Comparison of ENCODE assay signal across 9 mouse cellular contexts in genomic region chr1:171503592-171504291, GRCm38 (mm10). TPM values are rescaled to one million over a fixed set of nuclear protein-coding genes. Genes with fewer than 3 reads are reported as not detected.
A peak's percentile ranks its signal among the peaks of the same experiment; 100 is the strongest.
DNase-seq lines count a peak whose midpoint lies in the region; ATAC-seq and TF ChIP-seq lines count a peak whose summit lies in the region.
"Had no signal": no experiment of that assay in that cellular context is flagged by ENCODE, and none has a peak within 500 bp of the region (broad histone marks: within the 10 kb centered on the region; RNA-seq: fewer than 3 reads in every experiment).

No protein-coding gene starts in this region.

- H3K9ac ChIP-seq in embryonic facial prominence, embryonic 15.5 days, result peak overlapping the region; percentile 74
- H3K9ac ChIP-seq in heart, embryonic 12.5 days, result peak overlapping the region; percentile 73
- H3K9ac ChIP-seq in liver, postnatal 0 days (replicated peaks), result peak overlapping the region; percentile 83
- peak overlapping the region; percentile 77 for H3K9ac ChIP-seq in neural tube, embryonic 13.5 days
- H3K9ac ChIP-seq in stomach, postnatal 0 days (ENCODE audit: low read length), result peak overlapping the region; percentile 78

- TF ChIP-seq EP300 in liver, postnatal 0 days (IDR thresholded peaks at IDR 0.05; ENCODE audit: low read depth), result no peak
- TF ChIP-seq EP300 in stomach, postnatal 0 days (optimal IDR thresholded peaks at IDR 0.05), result no peak

- no peak for TF ChIP-seq CTCF in liver, postnatal 0 days (IDR thresholded peaks at IDR 0.05; ENCODE audit: low read depth)
- TF ChIP-seq CTCF in stomach, postnatal 0 days (IDR thresholded peaks at IDR 0.05; ENCODE audit: low read depth), result no peak

- peak; percentile 44 for ATAC-seq in embryonic facial prominence, embryonic 15.5 days (ENCODE audit: insufficient number of reproducible peaks, low FRiP score, low TSS enrichment, low read depth)
- peak; percentile 69 for ATAC-seq in heart, embryonic 12.5 days (ENCODE audit: insufficient number of reproducible peaks, low FRiP score)
- peak; percentile 53 for ATAC-seq in liver, postnatal 0 days
- ATAC-seq in neural tube, embryonic 13.5 days (ENCODE audit: low read depth), result peak; percentile 75
- peak; percentile 69 for ATAC-seq in stomach, postnatal 0 days (ENCODE audit: low FRiP score, low TSS enrichment)

- peak overlapping the region; percentile 98 for H3K27ac ChIP-seq in embryonic facial prominence, embryonic 15.5 days (replicated peaks)
- peak overlapping the region; percentile 97 for H3K27ac ChIP-seq in heart, embryonic 12.5 days (ENCODE audit: poor library complexity, severe bottlenecking)
- H3K27ac ChIP-seq in liver, postnatal 0 days (ENCODE audit: low read depth), result peak overlapping the region; percentile 98
- peak overlapping the region; percentile 97 for H3K27ac ChIP-seq in neural tube, embryonic 13.5 days (replicated peaks)
- H3K27ac ChIP-seq in stomach, postnatal 0 days (replicated peaks), result peak overlapping the region; percentile 97

- H3K27me3 ChIP-seq in embryonic facial prominence, embryonic 15.5 days, result no peaks in the 10 kb centered on the region
- no peaks in the 10 kb centered on the region for H3K27me3 ChIP-seq in heart, embryonic 12.5 days (replicated peaks)
- H3K27me3 ChIP-seq in liver, postnatal 0 days (ENCODE audit: insufficient read depth, low read length), result no peaks in the 10 kb centered on the region
- H3K27me3 ChIP-seq in neural tube, embryonic 13.5 days, result no peaks in the 10 kb centered on the region
- H3K27me3 ChIP-seq in stomach, postnatal 0 days (ENCODE audit: control insufficient read depth, insufficient read depth, low read length), result no peaks in the 10 kb centered on the region

- under 1% methylated on average over 53 of the region's 53 CpGs for WGBS in embryonic facial prominence, embryonic 15.5 days
- WGBS in heart, embryonic 12.5 days, result under 1% methylated on average over 53 of the region's 53 CpGs
- WGBS in liver, postnatal 0 days (ENCODE audit: insufficient replicate concordance), result under 1% methylated on average over 53 of the region's 53 CpGs
- under 1% methylated on average over 53 of the region's 53 CpGs for WGBS in neural tube, embryonic 13.5 days
- WGBS in stomach, postnatal 0 days, result 1% methylated on average over 53 of the region's 53 CpGs

- peak overlapping the region; percentile 70 for H3K4me3 ChIP-seq in embryonic facial prominence, embryonic 15.5 days (replicated peaks)
- H3K4me3 ChIP-seq in heart, embryonic 12.5 days, result peak overlapping the region; percentile 65
- peak overlapping the region; percentile 68 for H3K4me3 ChIP-seq in liver, postnatal 0 days (ENCODE audit: low read depth, low read length)
- H3K4me3 ChIP-seq in neural tube, embryonic 13.5 days, result peak overlapping the region; percentile 51
- peak overlapping the region; percentile 65 for H3K4me3 ChIP-seq in stomach, postnatal 0 days (ENCODE audit: low read depth, low read length)

- peak; percentile 82 to 84 for DNase-seq in B cell, adult 2 months
- peak; percentile 72 for DNase-seq in adrenal gland, postnatal 10 days
- peak; percentile 66 for DNase-seq in layer of hippocampus, adult 11-12 months (ENCODE audit: low spot score)
- peak; percentile 77 for DNase-seq in liver, postnatal 0 days
- DNase-seq in stomach, postnatal 0 days (ENCODE audit: low spot score), result peak; percentile 64

- H3K4me2 ChIP-seq in embryonic facial prominence, embryonic 15.5 days (replicated peaks), result peak overlapping the region; percentile 76
- peak overlapping the region; percentile 68 for H3K4me2 ChIP-seq in heart, embryonic 12.5 days
- peak overlapping the region; percentile 90 for H3K4me2 ChIP-seq in liver, postnatal 0 days (ENCODE audit: low read depth, low read length)
- H3K4me2 ChIP-seq in neural tube, embryonic 13.5 days, result peak overlapping the region; percentile 62
- peak overlapping the region; percentile 84 for H3K4me2 ChIP-seq in stomach, postnatal 0 days (replicated peaks; ENCODE audit: low read depth)

- H3K9me3 ChIP-seq in embryonic facial prominence, embryonic 15.5 days (replicated peaks), result no peaks in the 10 kb centered on the region
- peaks cover 10% of the 10 kb centered on the region for H3K9me3 ChIP-seq in heart, embryonic 12.5 days (replicated peaks)
- no peaks in the 10 kb centered on the region for H3K9me3 ChIP-seq in liver, postnatal 0 days (ENCODE audit: low read length)
- 0 out of 2 replicates have a peak, but pooled peaks cover 5% of the 10 kb centered on the region for H3K9me3 ChIP-seq in neural tube, embryonic 13.5 days
- no peaks in the 10 kb centered on the region for H3K9me3 ChIP-seq in stomach, postnatal 0 days (ENCODE audit: control insufficient read depth, low read length)

- H3K4me1 ChIP-seq in embryonic facial prominence, embryonic 15.5 days, result peaks cover 4% of the 10 kb centered on the region; the same call in 1 of the 2 replicates
- H3K4me1 ChIP-seq in heart, embryonic 12.5 days (replicated peaks), result peaks cover 9% of the 10 kb centered on the region; the same call in 1 of the 2 replicates
- H3K4me1 ChIP-seq in liver, postnatal 0 days (ENCODE audit: insufficient read depth), result peaks cover 11% of the 10 kb centered on the region; the same call in 1 of the 2 replicates
- peaks cover 30% of the 10 kb centered on the region for H3K4me1 ChIP-seq in neural tube, embryonic 13.5 days (replicated peaks)
- H3K4me1 ChIP-seq in stomach, postnatal 0 days (replicated peaks; ENCODE audit: control insufficient read depth, insufficient read depth), result no peaks in the 10 kb centered on the region

- H3K36me3 ChIP-seq in embryonic facial prominence, embryonic 15.5 days, result no peaks in the 10 kb centered on the region
- no peaks in the 10 kb centered on the region; the same call in 1 of the 2 replicates for H3K36me3 ChIP-seq in heart, embryonic 12.5 days
- H3K36me3 ChIP-seq in liver, postnatal 0 days (replicated peaks; ENCODE audit: insufficient read depth, low read length), result no peaks in the 10 kb centered on the region
- H3K36me3 ChIP-seq in neural tube, embryonic 13.5 days, result 0 out of 2 replicates have a peak, but pooled peaks cover 14% of the 10 kb centered on the region
- H3K36me3 ChIP-seq in stomach, postnatal 0 days (ENCODE audit: control insufficient read depth, insufficient read depth, low read length), result no peaks in the 10 kb centered on the region

RNA-seq across cellular contexts. Expression of gene Alyref2, which starts 0.5 kb away (rescaled TPM):
- total RNA-seq in adrenal gland, postnatal 10 days (2021), result 1 to 10 TPM; 5.9 to 6.7 TPM
- 16.7 and 16.8 TPM in 2 replicates for polyA plus RNA-seq in embryonic facial prominence, embryonic 15.5 days (2015; fragmentation: Nextera tagmentation; extraction: Ambion mirVana)
- polyA plus RNA-seq in heart, embryonic 12.5 days (2016; fragmentation: Nextera tagmentation; extraction: Ambion mirVana), result 12.4 and 13.3 TPM in 2 replicates
- 8.4 and 8.9 TPM in 2 replicates for polyA plus RNA-seq in liver, postnatal 0 days (2015; fragmentation: Nextera tagmentation; extraction: Ambion mirVana)
- polyA plus RNA-seq in neural tube, embryonic 13.5 days (2015; fragmentation: Nextera tagmentation; extraction: Ambion mirVana), result 28.5 and 28.6 TPM in 2 replicates
- 11.1 and 11.2 TPM in 2 replicates for polyA plus RNA-seq in stomach, postnatal 0 days (2015; fragmentation: Nextera tagmentation; extraction: Ambion mirVana)

RNA-seq across cellular contexts. Expression of gene Itln1, which starts 31.4 kb away (rescaled TPM):
- not detected for total RNA-seq in adrenal gland, postnatal 10 days (2021)
- 0.44 and 0.60 TPM in 2 replicates for polyA plus RNA-seq in embryonic facial prominence, embryonic 15.5 days (2015; fragmentation: Nextera tagmentation; extraction: Ambion mirVana)
- polyA plus RNA-seq in heart, embryonic 12.5 days (2016; fragmentation: Nextera tagmentation; extraction: Ambion mirVana), result not detected in 2 replicates
- not detected in 2 replicates for polyA plus RNA-seq in liver, postnatal 0 days (2015; fragmentation: Nextera tagmentation; extraction: Ambion mirVana)
- not detected in 2 replicates for polyA plus RNA-seq in neural tube, embryonic 13.5 days (2015; fragmentation: Nextera tagmentation; extraction: Ambion mirVana)
- 0.25 and 0.33 TPM in 2 replicates for polyA plus RNA-seq in stomach, postnatal 0 days (2015; fragmentation: Nextera tagmentation; extraction: Ambion mirVana)
- total RNA-seq: gastrocnemius, postnatal 4 days had no signal

RNA-seq across cellular contexts. Expression of gene Cd244a, which starts 55.3 kb away (rescaled TPM):
- 1 to 10 TPM in 1 of 2 experiments, under 1 TPM in 1; 0.82 to 1.1 TPM for total RNA-seq in adrenal gland, postnatal 10 days (2021)
- 0.17 and 0.21 TPM in 2 replicates for polyA plus RNA-seq in embryonic facial prominence, embryonic 15.5 days (2015; fragmentation: Nextera tagmentation; extraction: Ambion mirVana)
- not detected in 2 replicates for polyA plus RNA-seq in heart, embryonic 12.5 days (2016; fragmentation: Nextera tagmentation; extraction: Ambion mirVana)
- polyA plus RNA-seq in liver, postnatal 0 days (2015; fragmentation: Nextera tagmentation; extraction: Ambion mirVana), result 0.85 and 1.1 TPM in 2 replicates
- polyA plus RNA-seq in neural tube, embryonic 13.5 days (2015; fragmentation: Nextera tagmentation; extraction: Ambion mirVana), result not detected in 2 replicates
- polyA plus RNA-seq in stomach, postnatal 0 days (2015; fragmentation: Nextera tagmentation; extraction: Ambion mirVana), result 0.21 and 0.33 TPM in 2 replicates

Comparison
In these comparisons a context has a peak if more than half of its experiments do, and no peak if none do; other contexts are left out.
1. Peak in every context shown above with its lines: DNase-seq, ATAC-seq, H3K4me3 ChIP-seq and H3K27ac ChIP-seq.